Mouse (Mus musculus) heart, postnatal 36 days (tissue): ENCODE data around the gene Hist1h3g. TPM values are rescaled to one million over a fixed set of nuclear protein-coding genes. Genes with fewer than 3 reads are reported as not detected.

Source experiments
- microRNA-seq, 2 experiments: library from miRNA; unstranded; fragments of <30 nt; microRNA quantifications; one replicate each; pipeline ENCODE4 v1.2.0; 2021; ENCODE audit warnings: borderline number of aligned reads in 2 of 2
- total RNA-seq, 2 experiments: library from RNA; stranded (reverse); gene quantifications; 2 replicates each; pipeline ENCODE4 v1.2.3; 2021

The Hist1h3g gene
- total RNA-seq, 2 experiments from 2014 or later: 2.5 to 4.1 TPM

Small RNAs within 50 kb of the gene (microRNA-seq; reads per million reads assigned to microRNA genes)
- 0 reads per million in 2 experiments for gene Gm44297
- gene Gm44359: 0 reads per million in 2 experiments
- 0 reads per million in 2 experiments for gene Gm44394
- 0 reads per million in 2 experiments for gene n-TStga1

Other genes with a start within 250 kb of the Hist1h3g start
- gene Zfp322a, start 166.2 kb upstream of the Hist1h3g start, total RNA-seq: 10 to 100 TPM; 13.6 to 16.5 TPM
- gene Abt1, start 111.6 kb upstream of the Hist1h3g start, total RNA-seq: 1 to 10 TPM; 4.3 TPM
- not detected for gene Btn1a1, start 69.5 kb upstream of the Hist1h3g start, total RNA-seq
- gene Btn2a2, start 46.6 kb upstream of the Hist1h3g start, total RNA-seq: not detected
- gene Hist1h4h, start 4.4 kb upstream of the Hist1h3g start, total RNA-seq: 100 to 1,000 TPM; 268 to 283 TPM
- 10 to 100 TPM; 14.1 to 19.0 TPM for gene Hist1h2af, start 1.5 kb upstream of the Hist1h3g start, total RNA-seq
- gene Hist1h2bh, start 8.0 kb downstream of the Hist1h3g start, total RNA-seq: 1 to 10 TPM in 1 of 2 experiments, under 1 TPM in 1; 0.94 to 1.9 TPM
- gene Hist1h3f, start 8.6 kb downstream of the Hist1h3g start, total RNA-seq: 10 to 100 TPM in 1 of 2 experiments, 1 to 10 TPM in 1; 7.4 to 10.0 TPM
- gene Hist1h4f, start 16.2 kb downstream of the Hist1h3g start, total RNA-seq: 10 to 100 TPM; 37.7 to 40.9 TPM
- gene Hist1h1d, start 17.8 kb downstream of the Hist1h3g start, total RNA-seq: 1 to 10 TPM; 2.2 to 2.3 TPM
- gene Hist1h3e, start 26.9 kb downstream of the Hist1h3g start, total RNA-seq: 10 to 100 TPM; 21.4 to 23.8 TPM
- 1 to 10 TPM; 2.6 to 3.4 TPM for gene Hist1h2ae, start 35.8 kb downstream of the Hist1h3g start, total RNA-seq
- 10 to 100 TPM; 38.1 to 41.0 TPM for gene Hist1h2bg, start 36.0 kb downstream of the Hist1h3g start, total RNA-seq
- 10 to 100 TPM; 13.1 to 14.6 TPM for gene Hist1h2bf, start 38.8 kb downstream of the Hist1h3g start, total RNA-seq
- 1 to 10 TPM; 2.9 to 4.6 TPM for gene Hist1h2ad, start 39.0 kb downstream of the Hist1h3g start, total RNA-seq
- 1 to 10 TPM; 3.1 to 4.8 TPM for gene Hist1h3d, start 40.3 kb downstream of the Hist1h3g start, total RNA-seq
- gene Hist1h4d, start 46.2 kb downstream of the Hist1h3g start, total RNA-seq: 10 to 100 TPM; 61.5 to 67.6 TPM
- gene Hist1h2be, start 85.7 kb downstream of the Hist1h3g start, total RNA-seq: 10 to 100 TPM in 1 of 2 experiments, 1 to 10 TPM in 1; 8.9 to 11.1 TPM
- gene Hist1h1e, start 87.1 kb downstream of the Hist1h3g start, total RNA-seq: 10 to 100 TPM; 38.1 to 46.3 TPM
- gene Hist1h2ac, start 148.5 kb downstream of the Hist1h3g start, total RNA-seq: 1 to 10 TPM; 1.6 to 1.8 TPM
- 10 to 100 TPM; 64.4 to 75.8 TPM for gene Hist1h2bc, start 148.8 kb downstream of the Hist1h3g start, total RNA-seq
- gene Hist1h1t, start 160.4 kb downstream of the Hist1h3g start, total RNA-seq: not detected
- 10 to 100 TPM; 51.7 to 59.6 TPM for gene Hist1h4c, start 163.0 kb downstream of the Hist1h3g start, total RNA-seq
- 10 to 100 TPM; 48.4 to 66.6 TPM for gene Hfe, start 175.4 kb downstream of the Hist1h3g start, total RNA-seq
- gene Hist1h1c, start 203.4 kb downstream of the Hist1h3g start, total RNA-seq: 100 to 1,000 TPM; 186 to 225 TPM
- 1 to 10 TPM; 6.5 to 9.3 TPM for gene Hist1h3c, start 210.2 kb downstream of the Hist1h3g start, total RNA-seq
- 10 to 100 TPM in 1 of 2 experiments, 1 to 10 TPM in 1; 9.8 to 12.0 TPM for gene Hist1h2bb, start 211.3 kb downstream of the Hist1h3g start, total RNA-seq
- 10 to 100 TPM; 11.9 to 16.8 TPM for gene Hist1h2ab, start 215.7 kb downstream of the Hist1h3g start, total RNA-seq
- 10 to 100 TPM; 20.4 to 22.0 TPM for gene Hist1h3b, start 216.8 kb downstream of the Hist1h3g start, total RNA-seq
- gene Hist1h4b, start 221.6 kb downstream of the Hist1h3g start, total RNA-seq: 10 to 100 TPM; 13.8 to 18.3 TPM
- 10 to 100 TPM; 12.3 to 13.8 TPM for gene Hist1h4a, start 225.8 kb downstream of the Hist1h3g start, total RNA-seq
- 10 to 100 TPM; 16.6 to 17.0 TPM for gene Hist1h3a, start 227.0 kb downstream of the Hist1h3g start, total RNA-seq
- gene Hist1h1a, start 228.2 kb downstream of the Hist1h3g start, total RNA-seq: 1 to 10 TPM; 7.5 to 8.2 TPM
- not detected for gene Trim38, start 234.5 kb downstream of the Hist1h3g start, total RNA-seq